Mouse (Mus musculus): ENCODE measurements around the gene Mrps2. TPM values are rescaled to one million over a fixed set of nuclear protein-coding genes. Genes with fewer than 3 reads are reported as not detected.

Gene Mrps2
- polyA plus RNA-seq, 1 experiment from 2014 or later = 48.2 TPM

- Histone ChIP-seq H3K9ac (ENCODE audit: low read depth, low read length) (no peak overlapping the region), H3K27me3 (replicated peaks; ENCODE audit: control insufficient read depth, insufficient read depth, low read length) (no peaks in the 10 kb centered on the region), H3K36me3 (ENCODE audit: control insufficient read depth, insufficient read depth, low read length) (no peaks in the 10 kb centered on the region), H3K4me1 (ENCODE audit: control insufficient read depth, insufficient read depth, low read depth, low read length) (no peaks in the 10 kb centered on the region), H3K4me2 (ENCODE audit: low read length) (no peak overlapping the region), H3K9me3 (ENCODE audit: control insufficient read depth, low read length) (no peaks in the 10 kb centered on the region), H3K27ac (ENCODE audit: low read depth, low read length) (no peak overlapping the region), H3K4me3 (ENCODE audit: low read length) (no peak overlapping the region)
- 76% methylated on average over 2 of the region's 2 CpGs for WGBS
- ATAC-seq = no peak
Observed at GRCm38 (mm10) chr2:28494521-28494920, 26.7 kb downstream of the Mrps2 start.

DNA sequence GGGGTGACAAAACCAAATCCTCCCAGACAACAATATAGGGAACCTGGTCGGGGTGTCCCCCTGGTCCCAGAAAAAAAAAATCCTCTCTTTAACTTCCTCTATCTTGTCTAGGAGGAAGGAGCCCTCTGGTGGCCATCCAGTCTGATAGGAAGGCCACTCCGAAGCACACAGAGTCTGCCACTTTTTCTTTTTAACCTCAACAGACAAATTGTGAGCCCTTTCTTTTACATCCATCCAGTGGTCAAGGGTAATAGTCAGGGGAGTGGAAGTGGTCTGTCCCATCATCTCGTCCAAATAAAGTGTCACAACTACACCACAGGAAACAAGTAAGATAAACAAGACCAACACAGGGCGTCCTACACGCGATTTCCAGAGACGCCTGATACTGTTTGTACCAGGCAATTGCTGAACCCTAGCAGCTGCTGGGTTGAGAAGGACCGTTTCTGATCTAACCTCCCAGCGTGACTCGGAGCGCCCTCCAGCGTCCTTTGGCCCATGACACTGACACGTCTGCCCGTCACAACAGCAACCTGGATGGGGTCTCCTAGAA is 27.4 kb downstream of the Mrps2 start:
- 88% methylated on average over 14 of the region's 14 CpGs for WGBS
- no peaks in the 10 kb centered on the region for H3K36me3 ChIP-seq (ENCODE audit: control insufficient read depth, insufficient read depth, low read length)
- H3K4me2 ChIP-seq (ENCODE audit: low read length) = no peak overlapping the region
- H3K4me3 ChIP-seq (ENCODE audit: low read length) = no peak overlapping the region
- H3K27me3 ChIP-seq (replicated peaks; ENCODE audit: control insufficient read depth, insufficient read depth, low read length) = no peaks in the 10 kb centered on the region
- no peaks in the 10 kb centered on the region for H3K4me1 ChIP-seq (ENCODE audit: control insufficient read depth, insufficient read depth, low read depth, low read length)
- H3K27ac ChIP-seq (ENCODE audit: low read depth, low read length) = no peak overlapping the region
- no peak overlapping the region for H3K9ac ChIP-seq (ENCODE audit: low read depth, low read length)
- H3K9me3 ChIP-seq (ENCODE audit: control insufficient read depth, low read length) = no peaks in the 10 kb centered on the region
- no peak for ATAC-seq

GRCm38 (mm10) chr2:28495801-28496595 is 28.1 kb downstream of the Mrps2 start:
- H3K9me3 ChIP-seq (ENCODE audit: control insufficient read depth, low read length) = no peaks in the 10 kb centered on the region
- H3K27me3 ChIP-seq (replicated peaks; ENCODE audit: control insufficient read depth, insufficient read depth, low read length) = no peaks in the 10 kb centered on the region
- no peak overlapping the region for H3K27ac ChIP-seq (ENCODE audit: low read depth, low read length)
- H3K4me3 ChIP-seq (ENCODE audit: low read length) = no peak overlapping the region
- no peak overlapping the region for H3K4me2 ChIP-seq (ENCODE audit: low read length)
- ATAC-seq = no peak
- WGBS = 80% methylated on average over 16 of the region's 16 CpGs
- H3K9ac ChIP-seq (ENCODE audit: low read depth, low read length) = no peak overlapping the region
- no peaks in the 10 kb centered on the region for H3K36me3 ChIP-seq (ENCODE audit: control insufficient read depth, insufficient read depth, low read length)
- no peaks in the 10 kb centered on the region for H3K4me1 ChIP-seq (ENCODE audit: control insufficient read depth, insufficient read depth, low read depth, low read length)

DNA sequence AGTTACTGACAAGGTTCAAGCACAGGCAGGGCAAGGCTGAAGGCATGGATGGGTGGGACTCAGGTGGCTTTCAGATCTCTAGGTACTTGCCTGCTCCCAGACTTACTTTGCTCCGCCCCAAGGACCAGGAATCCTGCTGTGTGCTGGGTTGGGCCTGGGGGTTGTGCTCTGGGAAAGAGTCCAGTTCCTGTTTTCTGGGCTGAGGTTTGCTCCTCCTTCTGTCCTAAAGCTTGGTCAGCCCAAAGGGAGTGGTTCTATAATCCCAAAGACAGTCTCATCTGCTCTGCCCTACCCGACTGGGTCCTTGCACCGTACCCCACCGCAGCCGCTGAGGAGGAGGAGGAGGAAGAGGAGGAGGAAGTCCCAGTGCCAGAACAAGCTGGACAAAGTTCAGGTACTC is 28.8 kb downstream of the Mrps2 start, which contains the start of gene Gbgt1:
Gene Gbgt1 (plus strand): TSS at position 221 of the 400 bp plus-strand sequence.
- no peak within 1 kb of the TSS for H3K4me2 ChIP-seq (ENCODE audit: low read length)
- no peak for ATAC-seq
- 64% methylated on average over 5 of the region's 5 CpGs for WGBS
- H3K9me3 ChIP-seq (ENCODE audit: control insufficient read depth, low read length) = no peaks in the 10 kb centered on the region
- H3K9ac ChIP-seq (ENCODE audit: low read depth, low read length) = no peak within 1 kb of the TSS
- H3K4me1 ChIP-seq (ENCODE audit: control insufficient read depth, insufficient read depth, low read depth, low read length) = no peaks in the 10 kb centered on the region
- H3K27ac ChIP-seq (ENCODE audit: low read depth, low read length) = no peak within 1 kb of the TSS
- H3K36me3 ChIP-seq (ENCODE audit: control insufficient read depth, insufficient read depth, low read length) = no peaks in the 10 kb centered on the region
- H3K4me3 ChIP-seq (ENCODE audit: low read length) = no peak within 1 kb of the TSS; the same call in 1 of the 2 replicates
- H3K27me3 ChIP-seq (replicated peaks; ENCODE audit: control insufficient read depth, insufficient read depth, low read length) = no peaks in the 10 kb centered on the region

DNA sequence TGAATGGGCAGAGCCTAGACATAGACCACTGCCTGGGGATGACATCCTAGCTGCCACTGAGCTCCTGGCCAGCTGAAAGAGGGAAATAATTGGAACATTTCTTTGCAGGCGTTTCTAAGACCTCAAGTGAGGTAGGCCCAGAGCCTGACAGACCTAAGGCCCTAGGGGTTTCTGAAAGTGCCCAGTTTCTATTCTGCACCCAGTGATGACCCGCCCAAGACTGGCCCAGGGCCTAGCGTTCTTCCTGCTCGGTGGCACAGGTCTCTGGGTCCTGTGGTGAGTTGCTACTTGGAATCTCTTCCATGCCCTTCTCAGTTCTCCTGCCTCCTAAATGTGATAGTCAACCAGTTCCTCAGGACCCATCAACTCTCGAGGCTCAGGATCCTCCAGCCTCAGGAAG is 29.7 kb downstream of the Mrps2 start:
- Histone ChIP-seq H3K4me3 (ENCODE audit: low read length) (no peak overlapping the region), H3K4me1 (ENCODE audit: control insufficient read depth, insufficient read depth, low read depth, low read length) (no peaks in the 10 kb centered on the region), H3K27me3 (replicated peaks; ENCODE audit: control insufficient read depth, insufficient read depth, low read length) (no peaks in the 10 kb centered on the region), H3K4me2 (ENCODE audit: low read length) (no peak overlapping the region), H3K27ac (ENCODE audit: low read depth, low read length) (no peak overlapping the region), H3K9ac (ENCODE audit: low read depth, low read length) (no peak overlapping the region), H3K9me3 (ENCODE audit: control insufficient read depth, low read length) (no peaks in the 10 kb centered on the region), H3K36me3 (ENCODE audit: control insufficient read depth, insufficient read depth, low read length) (no peaks in the 10 kb centered on the region)
- WGBS = 84% methylated on average over 5 of the region's 5 CpGs
- ATAC-seq = no peak

DNA sequence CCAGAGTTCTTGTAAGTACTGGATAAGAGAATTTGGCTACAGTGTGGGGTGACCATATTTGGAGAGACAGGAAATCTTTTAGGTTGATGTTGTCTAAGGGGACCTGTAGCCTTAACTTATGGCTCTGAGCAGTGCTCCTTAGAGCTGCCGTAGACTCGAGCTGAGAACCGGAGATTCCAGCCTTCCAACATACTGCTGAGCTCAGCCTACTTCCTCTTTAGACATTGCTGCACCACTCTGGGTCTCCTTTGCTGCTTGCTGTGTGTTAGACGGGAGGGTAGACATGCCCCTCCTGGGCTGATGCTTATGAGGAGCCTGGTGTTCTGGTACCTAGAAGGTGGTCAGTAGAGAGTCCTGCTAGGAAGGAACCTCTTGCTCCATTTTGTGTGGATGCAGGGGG is 30.6 kb downstream of the Mrps2 start:
- no peaks in the 10 kb centered on the region for H3K9me3 ChIP-seq (ENCODE audit: control insufficient read depth, low read length)
- H3K4me2 ChIP-seq (ENCODE audit: low read length) = no peak overlapping the region
- H3K27me3 ChIP-seq (replicated peaks; ENCODE audit: control insufficient read depth, insufficient read depth, low read length) = no peaks in the 10 kb centered on the region
- no peak overlapping the region for H3K27ac ChIP-seq (ENCODE audit: low read depth, low read length)
- WGBS = 86% methylated on average over 4 of the region's 4 CpGs
- H3K4me1 ChIP-seq (ENCODE audit: control insufficient read depth, insufficient read depth, low read depth, low read length) = no peaks in the 10 kb centered on the region
- no peaks in the 10 kb centered on the region for H3K36me3 ChIP-seq (ENCODE audit: control insufficient read depth, insufficient read depth, low read length)
- ATAC-seq = no peak
- H3K9ac ChIP-seq (ENCODE audit: low read depth, low read length) = no peak overlapping the region
- H3K4me3 ChIP-seq (ENCODE audit: low read length) = no peak overlapping the region

- ATAC-seq = no peak
- WGBS = 91% methylated on average over 10 of the region's 10 CpGs
- Histone ChIP-seq H3K27ac (ENCODE audit: low read depth, low read length) (no peak overlapping the region), H3K4me2 (ENCODE audit: low read length) (no peak overlapping the region), H3K27me3 (replicated peaks; ENCODE audit: control insufficient read depth, insufficient read depth, low read length) (no peaks in the 10 kb centered on the region), H3K36me3 (ENCODE audit: control insufficient read depth, insufficient read depth, low read length) (no peaks in the 10 kb centered on the region), H3K4me1 (ENCODE audit: control insufficient read depth, insufficient read depth, low read depth, low read length) (no peaks in the 10 kb centered on the region), H3K9ac (ENCODE audit: low read depth, low read length) (no peak overlapping the region), H3K9me3 (ENCODE audit: control insufficient read depth, low read length) (no peaks in the 10 kb centered on the region), H3K4me3 (ENCODE audit: low read length) (no peak overlapping the region)
Observed at GRCm38 (mm10) chr2:28502987-28503386, 35.1 kb downstream of the Mrps2 start.

DNA sequence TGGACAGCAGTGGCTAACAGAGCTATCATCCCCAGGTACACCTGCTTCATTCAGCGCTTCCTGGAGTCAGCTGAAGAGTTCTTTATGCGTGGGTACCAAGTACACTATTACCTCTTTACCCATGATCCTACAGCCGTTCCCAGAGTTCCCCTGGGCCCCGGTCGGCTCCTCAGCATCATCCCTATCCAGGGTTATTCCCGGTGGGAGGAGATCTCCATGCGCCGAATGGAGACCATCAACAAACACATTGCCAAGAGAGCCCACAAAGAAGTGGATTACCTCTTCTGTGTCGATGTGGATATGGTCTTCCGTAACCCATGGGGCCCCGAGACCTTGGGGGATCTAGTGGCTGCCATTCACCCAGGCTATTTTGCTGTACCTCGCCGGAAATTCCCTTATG is 36.8 kb downstream of the Mrps2 start:
- no peak overlapping the region for H3K27ac ChIP-seq (ENCODE audit: low read depth, low read length)
- no peaks in the 10 kb centered on the region for H3K9me3 ChIP-seq (ENCODE audit: control insufficient read depth, low read length)
- no peaks in the 10 kb centered on the region for H3K36me3 ChIP-seq (ENCODE audit: control insufficient read depth, insufficient read depth, low read length)
- 91% methylated on average over 13 of the region's 13 CpGs for WGBS
- H3K4me2 ChIP-seq (ENCODE audit: low read length) = no peak overlapping the region
- H3K4me1 ChIP-seq (ENCODE audit: control insufficient read depth, insufficient read depth, low read depth, low read length) = no peaks in the 10 kb centered on the region
- H3K4me3 ChIP-seq (ENCODE audit: low read length) = no peak overlapping the region
- H3K9ac ChIP-seq (ENCODE audit: low read depth, low read length) = no peak overlapping the region
- ATAC-seq = no peak
- H3K27me3 ChIP-seq (replicated peaks; ENCODE audit: control insufficient read depth, insufficient read depth, low read length) = no peaks in the 10 kb centered on the region

- H3K9me3 ChIP-seq (ENCODE audit: control insufficient read depth, low read length) = no peaks in the 10 kb centered on the region
- no peak within 1 kb of the TSS for H3K4me2 ChIP-seq (ENCODE audit: low read length)
- H3K36me3 ChIP-seq (ENCODE audit: control insufficient read depth, insufficient read depth, low read length) = no peaks in the 10 kb centered on the region
- H3K4me1 ChIP-seq (ENCODE audit: control insufficient read depth, insufficient read depth, low read depth, low read length) = no peaks in the 10 kb centered on the region
- 82% methylated on average over 3 of the region's 3 CpGs for WGBS
- H3K9ac ChIP-seq (ENCODE audit: low read depth, low read length) = no peak within 1 kb of the TSS
- no peak for ATAC-seq
- H3K27ac ChIP-seq (ENCODE audit: low read depth, low read length) = no peak within 1 kb of the TSS
- H3K4me3 ChIP-seq (ENCODE audit: low read length) = no peak within 1 kb of the TSS
- no peaks in the 10 kb centered on the region for H3K27me3 ChIP-seq (replicated peaks; ENCODE audit: control insufficient read depth, insufficient read depth, low read length)
Observed at GRCm38 (mm10) chr2:28505795-28506194, 37.9 kb downstream of the Mrps2 start, which contains the start of gene Gm10134. Gm10134 (plus strand) TSS chr2:28506095.
